Mouse (Mus musculus): ENCODE results near the gene Skint6. TPM values are rescaled to one million over a fixed set of nuclear protein-coding genes. Genes with fewer than 3 reads are reported as not detected.

Gene Skint6
- polyA plus RNA-seq (2012; rRNA removed) = not detected in 2 replicates

GRCm38 (mm10) chr4:113286873-113287272 is at the start of gene Skint6:
Skint6 (minus strand) TSS chr4:113286973.

GRCm38 (mm10) chr4:112774766-112775165 is 512.0 kb downstream of the Skint6 start, which contains the start of gene Skint10:
Skint10 (minus strand) TSS chr4:112774866.

